Mouse (Mus musculus): ENCODE data around the gene Ddt.

Ddt gene

GRCm38 (mm10) chr10:75772795-75773664 is at the start of gene Ddt:
Gene Ddt (minus strand): TSS chr10:75773414.
- CTCF ChIA-PET: interaction anchor here (0.6 kb wide), 2 partner anchors 57 to 179 kb away, joined by 3 to 5 read pairs; no protein-coding TSS in a partner anchor

GRCm38 (mm10) chr10:75822443-75822842 is 49.2 kb upstream of the Ddt start, which contains the start of gene Gstt4:
Gene Gstt4 (minus strand): TSS chr10:75822543.
- CTCF ChIA-PET: no interaction called here

- CTCF ChIA-PET: interaction anchor here (0.7 kb wide), 1 partner anchor 408 kb away, joined by 5 read pairs; no protein-coding TSS in a partner anchor
Observed at GRCm38 (mm10) chr10:75819882-75820281, 46.7 kb upstream of the Ddt start.

GRCm38 (mm10) chr10:75818641-75819040 is 45.4 kb upstream of the Ddt start:
- CTCF ChIA-PET: no interaction called here

GRCm38 (mm10) chr10:75804217-75804616 is 31.0 kb upstream of the Ddt start:
- CTCF ChIA-PET: no interaction called here

GRCm38 (mm10) chr10:75798176-75798696 is 25.0 kb upstream of the Ddt start, which contains the start of gene Gstt1:
Gene Gstt1 (minus strand): TSS chr10:75798584.
- CTCF ChIA-PET: interaction anchor here (0.7 kb wide), 1 partner anchor 597 kb away, joined by 3 read pairs; no protein-coding TSS in a partner anchor

- CTCF ChIA-PET: interaction anchor here (0.7 kb wide), 1 partner anchor 597 kb away, joined by 3 read pairs; no protein-coding TSS in a partner anchor
Observed at GRCm38 (mm10) chr10:75797619-75798175, 24.5 kb upstream of the Ddt start.

- CTCF ChIA-PET: no interaction called here
Observed at GRCm38 (mm10) chr10:75796731-75797516, 23.7 kb upstream of the Ddt start.

- CTCF ChIA-PET: interaction anchor here (0.5 kb wide), 1 partner anchor 15 kb away, joined by 4 read pairs; no protein-coding TSS in a partner anchor
Observed at GRCm38 (mm10) chr10:75794880-75795279, 21.7 kb upstream of the Ddt start.

- CTCF ChIA-PET: interaction anchor here (0.7 kb wide), 1 partner anchor 44 kb away, joined by 15 read pairs; no protein-coding TSS in a partner anchor
Observed at GRCm38 (mm10) chr10:75790773-75791172, 17.6 kb upstream of the Ddt start.

- CTCF ChIA-PET: no interaction called here
Observed at GRCm38 (mm10) chr10:75789841-75790240, 16.6 kb upstream of the Ddt start.

GRCm38 (mm10) chr10:75789081-75789735 is 16.0 kb upstream of the Ddt start:
- CTCF ChIA-PET: interaction anchor here (0.7 kb wide), 1 partner anchor 36 kb away, joined by 3 read pairs; no protein-coding TSS in a partner anchor

GRCm38 (mm10) chr10:75788277-75788676 is 15.1 kb upstream of the Ddt start:
- CTCF ChIA-PET: interaction anchor here (0.6 kb wide), 1 partner anchor 29 kb away, joined by 3 read pairs; no protein-coding TSS in a partner anchor

- CTCF ChIA-PET: no interaction called here
Observed at GRCm38 (mm10) chr10:75785442-75785841, 12.2 kb upstream of the Ddt start.

- CTCF ChIA-PET: interaction anchor here (0.6 kb wide), 2 partner anchors 28 to 117 kb away, joined by 3 read pairs; no protein-coding TSS in a partner anchor
Observed at GRCm38 (mm10) chr10:75780769-75781578, 7.8 kb upstream of the Ddt start, which contains the start of the genes Gm20441 and Gstt3. Gene Gm20441 (minus strand): TSS chr10:75780954. Gene Gstt3 (minus strand): TSS chr10:75781414.

GRCm38 (mm10) chr10:75779206-75780174 is 6.3 kb upstream of the Ddt start:
- CTCF ChIA-PET: no interaction called here

- CTCF ChIA-PET: interaction anchor here (0.7 kb wide), 1 partner anchor 495 kb away, joined by 5 read pairs; no protein-coding TSS in a partner anchor
Observed at GRCm38 (mm10) chr10:75777885-75778284, 4.7 kb upstream of the Ddt start.

- CTCF ChIA-PET: interaction anchor here (0.5 kb wide), 1 partner anchor 75 kb away, joined by 6 read pairs; no protein-coding TSS in a partner anchor
Observed at GRCm38 (mm10) chr10:75776562-75776961, 3.3 kb upstream of the Ddt start.

Data from spleen, embryonic (tissue).